8 mouse cellular contexts compared by ENCODE assay signal in genomic region chr8:83739711-83740468, GRCm38 (mm10). TPM values are rescaled to one million over a fixed set of nuclear protein-coding genes. Genes with fewer than 3 reads are reported as not detected.
DNase-seq lines count a peak whose midpoint lies in the region; ATAC-seq lines count a peak whose summit lies in the region.

No protein-coding gene starts in this region.

- H3K9ac ChIP-seq in kidney, embryonic 14.5 days (ENCODE audit: low read depth, low read length): no peak overlapping the region
- H3K9ac ChIP-seq in embryonic facial prominence, embryonic 13.5 days: peak overlapping the region; percentile 83
- no peak overlapping the region for H3K9ac ChIP-seq in midbrain, embryonic 14.5 days (replicated peaks; ENCODE audit: low read length)

- H3K4me1 ChIP-seq in kidney, embryonic 14.5 days (ENCODE audit: control insufficient read depth, insufficient read depth, low read length): peaks cover 14% of the 10 kb centered on the region; the same call in 1 of the 2 replicates
- peaks cover 42% of the 10 kb centered on the region for H3K4me1 ChIP-seq in embryonic facial prominence, embryonic 13.5 days
- peaks cover 47% of the 10 kb centered on the region for H3K4me1 ChIP-seq in limb, embryonic 10.5 days
- 0 out of 2 replicates have a peak, but pooled peaks cover 8% of the 10 kb centered on the region for H3K4me1 ChIP-seq in midbrain, embryonic 14.5 days (ENCODE audit: control insufficient read depth, insufficient read depth, low read length)

- no peak for DNase-seq in kidney, postnatal 14 days
- DNase-seq in limb, embryonic 10.5 days (ENCODE audit: low spot score): peak; percentile 35
- DNase-seq in midbrain, embryonic 14.5 days: no peak
- DNase-seq in thymus, postnatal 10 days (ENCODE audit: low spot score in 2 of 2): peak; percentile 73 to 76
- DNase-seq in urinary bladder, adult 18-20 months (ENCODE audit: low spot score in 2 of 2): no peak
- no peak for DNase-seq in layer of hippocampus, adult 8-10 months (ENCODE audit: low spot score in 2 of 2)

- no peak for ATAC-seq in kidney, embryonic 14.5 days (ENCODE audit: low FRiP score, low TSS enrichment)
- no peak for ATAC-seq in embryonic facial prominence, embryonic 13.5 days (ENCODE audit: insufficient number of reproducible peaks, insufficient read depth, low FRiP score, low TSS enrichment, low read depth)
- no peak for ATAC-seq in midbrain, embryonic 14.5 days (ENCODE audit: low FRiP score, low TSS enrichment)

- H3K27ac ChIP-seq in kidney, embryonic 14.5 days (ENCODE audit: low read depth, low read length): peak overlapping the region; percentile 63; the same call in 1 of the 2 replicates
- peak overlapping the region; percentile 85 for H3K27ac ChIP-seq in embryonic facial prominence, embryonic 13.5 days
- peak overlapping the region; percentile 91 for H3K27ac ChIP-seq in limb, embryonic 10.5 days
- H3K27ac ChIP-seq in midbrain, embryonic 14.5 days (replicated peaks; ENCODE audit: low read depth, low read length): no peak overlapping the region

- WGBS in kidney, embryonic 14.5 days: 46% methylated on average over 8 of the region's 8 CpGs
- 35% methylated on average over 8 of the region's 8 CpGs for WGBS in embryonic facial prominence, embryonic 13.5 days
- 46% methylated on average over 8 of the region's 8 CpGs for WGBS in limb, embryonic 10.5 days
- WGBS in midbrain, embryonic 14.5 days: 48% methylated on average over 8 of the region's 8 CpGs

- H3K4me3 ChIP-seq in kidney, embryonic 14.5 days (ENCODE audit: low read length): peak overlapping the region; percentile 60
- peak overlapping the region; percentile 62 for H3K4me3 ChIP-seq in embryonic facial prominence, embryonic 13.5 days
- H3K4me3 ChIP-seq in limb, embryonic 10.5 days: peak overlapping the region; percentile 68; the same call in 1 of the 2 replicates
- H3K4me3 ChIP-seq in midbrain, embryonic 14.5 days (replicated peaks; ENCODE audit: low read depth, low read length): no peak overlapping the region

- H3K9me3 ChIP-seq in kidney, embryonic 14.5 days (ENCODE audit: control insufficient read depth, low read length): no peaks in the 10 kb centered on the region
- H3K9me3 ChIP-seq in embryonic facial prominence, embryonic 13.5 days: no peaks in the 10 kb centered on the region
- no peaks in the 10 kb centered on the region for H3K9me3 ChIP-seq in limb, embryonic 10.5 days (replicated peaks)
- no peaks in the 10 kb centered on the region for H3K9me3 ChIP-seq in midbrain, embryonic 14.5 days (ENCODE audit: control insufficient read depth, low read length)

- H3K27me3 ChIP-seq in kidney, embryonic 14.5 days (ENCODE audit: control insufficient read depth, insufficient read depth, low read length): no peaks in the 10 kb centered on the region
- no peaks in the 10 kb centered on the region for H3K27me3 ChIP-seq in embryonic facial prominence, embryonic 13.5 days
- peaks cover 17% of the 10 kb centered on the region for H3K27me3 ChIP-seq in limb, embryonic 10.5 days (ENCODE audit: low read depth, poor library complexity, severe bottlenecking)
- peaks cover 23% of the 10 kb centered on the region for H3K27me3 ChIP-seq in midbrain, embryonic 14.5 days (ENCODE audit: control insufficient read depth, insufficient read depth, low read length)

- H3K36me3 ChIP-seq in kidney, embryonic 14.5 days (ENCODE audit: control insufficient read depth, insufficient read depth, low read length): no peaks in the 10 kb centered on the region
- no peaks in the 10 kb centered on the region for H3K36me3 ChIP-seq in embryonic facial prominence, embryonic 13.5 days
- 0 out of 2 replicates have a peak, but pooled peaks cover 6% of the 10 kb centered on the region for H3K36me3 ChIP-seq in limb, embryonic 10.5 days
- no peaks in the 10 kb centered on the region for H3K36me3 ChIP-seq in midbrain, embryonic 14.5 days (ENCODE audit: control insufficient read depth, insufficient read depth, low read length)

- peak overlapping the region; percentile 92 for H3K4me2 ChIP-seq in kidney, embryonic 14.5 days (replicated peaks; ENCODE audit: low read depth, low read length)
- H3K4me2 ChIP-seq in embryonic facial prominence, embryonic 13.5 days: peak overlapping the region; percentile 88
- peak overlapping the region; percentile 7; the same call in 1 of the 2 replicates for H3K4me2 ChIP-seq in midbrain, embryonic 14.5 days (ENCODE audit: low read length)

RNA-seq across cellular contexts. Expression of gene Adgre5, which starts 1.2 kb away (rescaled TPM):
- polyA plus RNA-seq in kidney, embryonic 14.5 days (2014; fragmentation: Nextera tagmentation; extraction: Ambion mirVana): 18.6 and 30.9 TPM in 2 replicates
- 27.1 and 27.7 TPM in 2 replicates for polyA plus RNA-seq in embryonic facial prominence, embryonic 13.5 days (2015; fragmentation: Nextera tagmentation; extraction: Ambion mirVana)
- polyA plus RNA-seq in limb, embryonic 10.5 days (2016; fragmentation: Nextera tagmentation; extraction: Ambion mirVana): 15.6 and 25.8 TPM in 2 replicates
- polyA plus RNA-seq in midbrain, embryonic 14.5 days (2014; fragmentation: Nextera tagmentation; extraction: Ambion mirVana): 8.5 and 12.3 TPM in 2 replicates
- total RNA-seq in layer of hippocampus, adult 8-10 months (2022): 10 to 100 TPM in 3 of 4 experiments, 1 to 10 TPM in 1; 9.9 to 13.4 (median 10.4) TPM

RNA-seq across cellular contexts. Expression of gene Ddx39, which starts 24.9 kb away (rescaled TPM):
- 193 and 194 TPM in 2 replicates for polyA plus RNA-seq in kidney, embryonic 14.5 days (2014; fragmentation: Nextera tagmentation; extraction: Ambion mirVana)
- polyA plus RNA-seq in embryonic facial prominence, embryonic 13.5 days (2015; fragmentation: Nextera tagmentation; extraction: Ambion mirVana): 131 and 148 TPM in 2 replicates
- 295 and 349 TPM in 2 replicates for polyA plus RNA-seq in limb, embryonic 10.5 days (2016; fragmentation: Nextera tagmentation; extraction: Ambion mirVana)
- 109 and 113 TPM in 2 replicates for polyA plus RNA-seq in midbrain, embryonic 14.5 days (2014; fragmentation: Nextera tagmentation; extraction: Ambion mirVana)
- total RNA-seq in layer of hippocampus, adult 8-10 months (2022): 10 to 100 TPM; 17.4 to 19.4 (median 19.0) TPM

RNA-seq across cellular contexts. Expression of gene Pkn1, which starts 40.9 kb away (rescaled TPM):
- 23.8 and 36.1 TPM in 2 replicates for polyA plus RNA-seq in kidney, embryonic 14.5 days (2014; fragmentation: Nextera tagmentation; extraction: Ambion mirVana)
- polyA plus RNA-seq in embryonic facial prominence, embryonic 13.5 days (2015; fragmentation: Nextera tagmentation; extraction: Ambion mirVana): 23.5 and 24.0 TPM in 2 replicates
- 38.6 and 41.4 TPM in 2 replicates for polyA plus RNA-seq in limb, embryonic 10.5 days (2016; fragmentation: Nextera tagmentation; extraction: Ambion mirVana)
- polyA plus RNA-seq in midbrain, embryonic 14.5 days (2014; fragmentation: Nextera tagmentation; extraction: Ambion mirVana): 26.6 TPM in 2 replicates
- 10 to 100 TPM; 55.0 to 58.9 (median 56.5) TPM for total RNA-seq in layer of hippocampus, adult 8-10 months (2022)

Comparison
In these comparisons a context has a peak if more than half of its experiments do, and no peak if none do; other contexts are left out.
1. H3K4me2 ChIP-seq: peak in every context shown above with its lines; median percentile 92 in kidney, embryonic 14.5 days; 88 in embryonic facial prominence, embryonic 13.5 days; 7 in midbrain, embryonic 14.5 days.
2. DNase-seq: peak in limb, embryonic 10.5 days (single experiment) and thymus, postnatal 10 days (2 of 2); none in kidney, postnatal 14 days (single experiment), midbrain, embryonic 14.5 days (single experiment), urinary bladder, adult 18-20 months (0 of 2) and layer of hippocampus, adult 8-10 months (0 of 2).